Mouse (Mus musculus) liver, postnatal 0 days (tissue): ENCODE data around the gene Ush1c.

Source experiments
- CTCF ChIP-seq: sonication (generic); IDR thresholded peaks from 2 replicates; pipeline ENCODE4 v1.5.1; 2016; ENCODE audit warnings: antibody characterized with exemption, low read depth
- EP300 ChIP-seq: IDR thresholded peaks from 2 replicates; pipeline ENCODE4 v1.6.1; 2016; ENCODE audit warnings: antibody characterized with exemption, low read depth, mild to moderate bottlenecking

DNA sequence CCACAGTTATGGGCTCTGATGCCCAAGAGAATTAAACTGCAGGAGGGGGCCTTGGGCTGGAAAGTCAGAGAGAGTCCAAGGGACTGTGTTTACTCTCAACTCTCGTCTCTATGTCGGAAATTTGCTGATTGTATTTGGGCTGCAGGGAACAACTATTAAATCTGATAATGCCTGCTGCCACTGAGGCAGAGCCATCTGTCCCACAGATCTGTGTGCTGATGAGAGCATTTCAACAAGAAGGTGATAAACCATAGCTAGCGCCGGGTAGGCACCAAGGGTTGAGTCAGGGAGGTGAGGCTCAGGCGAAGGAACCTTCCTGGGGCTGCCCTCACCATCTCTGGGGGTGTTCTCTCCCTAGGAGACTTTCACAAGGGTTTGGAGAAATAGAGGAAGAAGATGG lies 75.6 kb downstream of the Ush1c start:
- TF ChIP-seq CTCF (no peak), EP300 (no peak)
